Mouse (Mus musculus): ENCODE results near the gene Ccdc50.

DNA sequence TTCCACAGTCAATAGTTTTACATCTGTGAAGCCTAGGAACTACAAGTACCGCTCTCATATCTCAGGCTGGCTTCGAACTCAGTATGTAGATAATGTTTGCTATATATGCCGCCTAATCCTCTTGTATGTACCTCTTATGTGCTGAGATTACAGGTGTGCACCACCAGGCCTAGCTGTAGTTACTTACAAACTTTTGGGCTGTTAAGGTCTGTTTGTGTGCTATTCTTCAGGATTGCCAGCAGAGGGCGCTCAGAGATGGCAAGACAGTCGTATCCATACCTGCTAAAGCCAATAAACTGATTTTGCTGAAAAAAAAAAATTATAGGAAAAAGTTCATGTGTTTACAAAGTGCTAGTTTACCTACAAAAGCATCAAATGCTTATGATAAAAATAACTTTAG lies 80.1 kb downstream of the Ccdc50 start:
- TF ChIP-seq POLR2A (IDR thresholded peaks at IDR 0.05; ENCODE audit: low read depth, low read length) (no peak), CTCF (conservative IDR thresholded peaks at IDR 0.05; ENCODE audit: insufficient read depth, insufficient read length, low read depth, low read length) (peak; percentile 70)
